Mouse (Mus musculus) CH12.LX (cell line): ENCODE measurements around the gene Olfr418.

Source experiments
- GABPA ChIP-seq: IDR thresholded peaks from 2 replicates; pipeline ENCODE4 v1.6.1; 2012; ENCODE audit warnings: low read depth, low read length, improper control_type of control experiment, inconsistent platforms; ENCODE audit not compliant: insufficient replicate concordance
- MAX ChIP-seq: IDR thresholded peaks from 2 replicates; pipeline ENCODE4 v1.6.1; 2011; ENCODE audit warnings: low read length, improper control_type of control experiment
- MXI1 ChIP-seq: IDR thresholded peaks from 2 replicates; pipeline ENCODE4 v1.6.1; 2011; ENCODE audit warnings: mild to moderate bottlenecking, low read depth, low read length, improper control_type of control experiment
- POLR2A ChIP-seq: IDR thresholded peaks from 2 replicates; pipeline ENCODE4 v1.6.1; 2011; ENCODE audit warnings: low read depth, mild to moderate bottlenecking, improper control_type of control experiment, low read length
- ZC3H11A ChIP-seq: IDR thresholded peaks from 2 replicates; pipeline ENCODE4 v1.6.1; 2012; ENCODE audit warnings: low read depth, mild to moderate bottlenecking, inconsistent platforms, low read length, improper control_type of control experiment

GRCm38 (mm10) chr1:173216481-173216880 is 49.3 kb upstream of the Olfr418 start:
- TF ChIP-seq POLR2A (no peak), GABPA (no peak), ZC3H11A (no peak), MXI1 (no peak), MAX (no peak)
